Mouse (Mus musculus) testis, adult 2 months (tissue): Measurements from ENCODE around the gene Robo3.

ENCODE experiments used
- CTCF ChIP-seq: fragments of 200-500 bp; IDR thresholded peaks from 2 replicates; pipeline ENCODE4 v1.5.1; 2012; ENCODE audit warnings: low read depth, mild to moderate bottlenecking, inconsistent platforms, low read length, moderate library complexity; ENCODE audit not compliant: control insufficient read depth, insufficient read depth, insufficient replicate concordance
- POLR2A ChIP-seq: fragments of 200-500 bp; IDR thresholded peaks from 2 replicates; pipeline ENCODE4 v1.6.1; 2012; ENCODE audit warnings: low read depth, mild to moderate bottlenecking, inconsistent platforms, low read length, moderate library complexity; ENCODE audit not compliant: control insufficient read depth

GRCm38 (mm10) chr9:37402501-37402900, 30.5 kb downstream of the Robo3 start:
- no peak for TF ChIP-seq POLR2A
- no peak for TF ChIP-seq CTCF
